Mouse (Mus musculus): ENCODE measurements around the gene Zfp867.

- TF ChIP-seq BHLHE40 (IDR thresholded peaks at IDR 0.05; ENCODE audit: borderline replicate concordance, low read depth, low read length): no peak
- TF ChIP-seq CTCF (IDR thresholded peaks at IDR 0.05 in 2 of 3, conservative IDR thresholded peaks at IDR 0.05 in 1 of 3; ENCODE audit: control insufficient read depth in 1 of 3, insufficient read depth in 1 of 3, low read depth in 2 of 3, low read length in 3 of 3, poor library complexity in 1 of 3, severe bottlenecking in 1 of 3): no peak
- no peak for TF ChIP-seq POLR2AphosphoS2 (IDR thresholded peaks at IDR 0.05; ENCODE audit: low read length)
- no peak for TF ChIP-seq MYB (IDR thresholded peaks at IDR 0.05; ENCODE audit: low read depth, low read length)
- TF ChIP-seq ZMIZ1 (IDR thresholded peaks at IDR 0.05; ENCODE audit: low read depth, low read length): no peak
- TF ChIP-seq ZC3H11A (IDR thresholded peaks at IDR 0.05; ENCODE audit: low read depth, low read length): no peak
- no peak for TF ChIP-seq ELF1 (IDR thresholded peaks at IDR 0.05; ENCODE audit: low read depth, low read length)
Measured at GRCm38 (mm10) chr11:59428057-59428660, 44.1 kb downstream of the Zfp867 start.

Measured in MEL (cell line).